Mouse (Mus musculus): Measurements from ENCODE around the gene Sirt5.

- TF ChIP-seq USF1 (IDR thresholded peaks at IDR 0.05; ENCODE audit: low read depth) (no peak), CEBPB (IDR thresholded peaks at IDR 0.05; ENCODE audit: insufficient read depth, poor library complexity, severe bottlenecking) (no peak)
Observed at GRCm38 (mm10) chr13:43362353-43362752, 2.9 kb upstream of the Sirt5 start.
